19 mouse cellular contexts compared by ENCODE assay signal in genomic region chr2:142232828-142233227, GRCm38 (mm10).
"Had no signal": no experiment of that assay in that cellular context is flagged by ENCODE, and none has a peak within 500 bp of the region (broad histone marks: within the 10 kb centered on the region; RNA-seq: fewer than 3 reads in every experiment).

No protein-coding gene starts in this region.

- H3K36me3 ChIP-seq: limb, embryonic 13.5 days; liver, embryonic 13.5 days; midbrain, embryonic 12.5 days; midbrain, embryonic 15.5 days; neural tube, embryonic 12.5 days; neural tube, embryonic 15.5 days; stomach, embryonic 15.5 days had no signal

- H3K4me3 ChIP-seq: layer of hippocampus, adult 2 months; left cerebral cortex, adult 2 months; limb, embryonic 13.5 days; liver, embryonic 13.5 days; midbrain, embryonic 12.5 days; midbrain, embryonic 15.5 days; neural tube, embryonic 12.5 days; neural tube, embryonic 15.5 days; stomach, embryonic 15.5 days had no signal

- H3K27ac ChIP-seq: layer of hippocampus, adult 2 months; left cerebral cortex, adult 2 months; limb, embryonic 13.5 days; liver, embryonic 13.5 days; midbrain, embryonic 12.5 days; midbrain, embryonic 15.5 days; neural tube, embryonic 12.5 days; neural tube, embryonic 15.5 days; stomach, embryonic 15.5 days had no signal

- H3K4me1 ChIP-seq: liver, embryonic 13.5 days; midbrain, embryonic 12.5 days; midbrain, embryonic 15.5 days; neural tube, embryonic 12.5 days; neural tube, embryonic 15.5 days; stomach, embryonic 15.5 days had no signal

- DNase-seq: kidney, adult 8-10 months; kidney, postnatal 25 days; layer of hippocampus, adult 9-11 months; liver, embryonic 13.5 days; lung, adult 2 months; lung, postnatal 14 days; lung, postnatal 4 days; retina, postnatal 1 day; right cerebral cortex, postnatal 25 days; spleen, adult 18-20 months; thymus, postnatal 25 days had no signal

- H3K27me3 ChIP-seq: limb, embryonic 13.5 days; liver, embryonic 13.5 days; midbrain, embryonic 12.5 days; midbrain, embryonic 15.5 days; neural tube, embryonic 12.5 days; neural tube, embryonic 15.5 days; stomach, embryonic 15.5 days had no signal

- H3K9me3 ChIP-seq: limb, embryonic 13.5 days; liver, embryonic 13.5 days; midbrain, embryonic 12.5 days; midbrain, embryonic 15.5 days; neural tube, embryonic 12.5 days; neural tube, embryonic 15.5 days; stomach, embryonic 15.5 days had no signal

- ATAC-seq: midbrain, embryonic 15.5 days had no signal
